11 mouse cellular contexts compared by ENCODE assay signal in the genomic region with DNA sequence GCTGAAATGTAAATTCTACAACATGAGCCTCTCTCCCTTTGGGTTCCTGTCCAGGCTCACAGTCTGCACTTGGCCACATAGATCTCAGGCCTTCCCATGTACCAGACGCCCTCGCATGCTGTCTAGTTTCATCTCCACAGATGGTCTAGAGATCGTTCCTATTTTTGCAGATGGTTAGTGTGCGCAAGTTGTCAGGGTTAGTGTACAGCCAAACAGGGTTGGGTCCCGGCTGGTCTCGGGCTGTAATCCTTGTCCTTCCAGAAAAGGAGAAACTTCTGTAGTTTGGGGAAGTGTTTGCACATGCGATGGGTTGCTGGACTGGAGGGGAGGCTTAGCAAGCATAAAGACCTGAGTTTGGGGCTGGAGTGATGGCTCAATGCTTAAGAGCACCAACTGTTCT. TPM values are rescaled to one million over a fixed set of nuclear protein-coding genes. Genes with fewer than 3 reads are reported as not detected.
A peak's percentile ranks its signal among the peaks of the same experiment; 100 is the strongest.
DNase-seq lines count a peak whose midpoint lies in the region; ATAC-seq and TF ChIP-seq lines count a peak whose summit lies in the region.
"Had no signal": no experiment of that assay in that cellular context is flagged by ENCODE, and none has a peak within 500 bp of the region (broad histone marks: within the 10 kb centered on the region; RNA-seq: fewer than 3 reads in every experiment).

No protein-coding gene starts in this region.

- 95% methylated on average over 7 of the region's 7 CpGs for WGBS in forebrain, embryonic 12.5 days
- WGBS in limb, embryonic 14.5 days: 91% methylated on average over 7 of the region's 7 CpGs
- 91% methylated on average over 7 of the region's 7 CpGs for WGBS in neural tube, embryonic 13.5 days

- no peak for ATAC-seq in forebrain, embryonic 12.5 days (ENCODE audit: low FRiP score)
- ATAC-seq in limb, embryonic 14.5 days (ENCODE audit: low FRiP score, low read depth): no peak
- ATAC-seq in neural tube, embryonic 13.5 days (ENCODE audit: low read depth): no peak

- TF ChIP-seq CTCF in layer of hippocampus, adult 2 months (conservative IDR thresholded peaks at IDR 0.05): no peak

- H3K27ac ChIP-seq in layer of hippocampus, adult 2 months: peak overlapping the region; percentile 99
- H3K27ac ChIP-seq in forebrain, embryonic 12.5 days: peak overlapping the region; percentile 86
- 0 out of 2 replicates have a peak overlapping the region, but pooled peaks have one; percentile 26 for H3K27ac ChIP-seq in limb, embryonic 14.5 days (replicated peaks; ENCODE audit: low read depth, low read length)
- H3K27ac ChIP-seq in neural tube, embryonic 13.5 days (replicated peaks): peak overlapping the region; percentile 88
- H3K27ac ChIP-seq: heart, embryonic 13.5 days had no signal

- H3K4me1 ChIP-seq in forebrain, embryonic 12.5 days: peaks cover 74% of the 10 kb centered on the region
- H3K4me1 ChIP-seq in limb, embryonic 14.5 days (ENCODE audit: control insufficient read depth, insufficient read depth, low read length): peaks cover 27% of the 10 kb centered on the region
- H3K4me1 ChIP-seq in neural tube, embryonic 13.5 days (replicated peaks): peaks cover 89% of the 10 kb centered on the region

- peak overlapping the region; percentile 52 for H3K4me3 ChIP-seq in layer of hippocampus, adult 2 months
- no peak overlapping the region for H3K4me3 ChIP-seq in forebrain, embryonic 12.5 days (replicated peaks)
- H3K4me3 ChIP-seq in limb, embryonic 14.5 days (replicated peaks; ENCODE audit: low read length): no peak overlapping the region
- H3K4me3 ChIP-seq in neural tube, embryonic 13.5 days: no peak overlapping the region
- H3K4me3 ChIP-seq: heart, embryonic 13.5 days had no signal

- TF ChIP-seq POLR2A in limb, embryonic 14.5 days (IDR thresholded peaks at IDR 0.05; ENCODE audit: borderline replicate concordance, extremely low read depth, insufficient read depth, insufficient read length): no peak

- H3K27me3 ChIP-seq in forebrain, embryonic 12.5 days: no peaks in the 10 kb centered on the region
- H3K27me3 ChIP-seq in limb, embryonic 14.5 days (ENCODE audit: control insufficient read depth, insufficient read depth, low read length): no peaks in the 10 kb centered on the region
- no peaks in the 10 kb centered on the region for H3K27me3 ChIP-seq in neural tube, embryonic 13.5 days
- H3K27me3 ChIP-seq: heart, embryonic 13.5 days had no signal

- 0 out of 2 replicates have a peak, but pooled peaks cover 2% of the 10 kb centered on the region for H3K36me3 ChIP-seq in forebrain, embryonic 12.5 days (replicated peaks)
- peaks cover 6% of the 10 kb centered on the region for H3K36me3 ChIP-seq in limb, embryonic 14.5 days (ENCODE audit: control insufficient read depth, insufficient read depth, low read length)
- peaks cover under 1% of the 10 kb centered on the region; the same call in 1 of the 2 replicates for H3K36me3 ChIP-seq in neural tube, embryonic 13.5 days

- no peak overlapping the region for H3K9ac ChIP-seq in forebrain, embryonic 12.5 days
- no peak overlapping the region for H3K9ac ChIP-seq in limb, embryonic 14.5 days (ENCODE audit: low read depth, low read length, severe bottlenecking)
- H3K9ac ChIP-seq in neural tube, embryonic 13.5 days: 0 out of 2 replicates have a peak overlapping the region, but pooled peaks have one; percentile 22
- H3K9ac ChIP-seq: heart, embryonic 13.5 days had no signal

- H3K4me2 ChIP-seq in forebrain, embryonic 12.5 days: peak overlapping the region; percentile 50
- no peak overlapping the region for H3K4me2 ChIP-seq in limb, embryonic 14.5 days (replicated peaks; ENCODE audit: low read depth, low read length, severe bottlenecking)
- H3K4me2 ChIP-seq in neural tube, embryonic 13.5 days: peak overlapping the region; percentile 55

- no peaks in the 10 kb centered on the region for H3K9me3 ChIP-seq in forebrain, embryonic 12.5 days
- no peaks in the 10 kb centered on the region for H3K9me3 ChIP-seq in limb, embryonic 14.5 days (ENCODE audit: control insufficient read depth, low read length)
- no peaks in the 10 kb centered on the region for H3K9me3 ChIP-seq in neural tube, embryonic 13.5 days
- H3K9me3 ChIP-seq: heart, embryonic 13.5 days had no signal

- no peak for DNase-seq in layer of hippocampus, adult 2 months (ENCODE audit: low spot score in 2 of 2)
- no peak for DNase-seq in layer of hippocampus, adult 8-10 months (ENCODE audit: low spot score in 2 of 2)
- DNase-seq in limb, embryonic 14.5 days (ENCODE audit: low spot score): no peak
- no peak for DNase-seq in adrenal gland, postnatal 36 days
- DNase-seq in layer of hippocampus, postnatal 36 days: no peak
- no peak for DNase-seq in cerebellum, adult 11 months
- DNase-seq: cerebellum, adult 2 months; lung, postnatal 4 days had no signal

RNA-seq across cellular contexts. Expression of a gene that starts 9.1 kb away (rescaled TPM):
- total RNA-seq in layer of hippocampus, adult 2 months (2021): 1,000 to 10,000 TPM; 1,331 to 1,399 TPM
- total RNA-seq in layer of hippocampus, adult 8-10 months (2022): 1,000 to 10,000 TPM; 1,389 to 1,663 (median 1,484) TPM
- 86.9 and 90.5 TPM in 2 replicates for polyA plus RNA-seq in forebrain, embryonic 12.5 days (2016; fragmentation: Nextera tagmentation; extraction: Ambion mirVana)
- 648 and 665 TPM in 2 replicates for polyA plus RNA-seq in limb, embryonic 14.5 days (2012; rRNA removed)
- 121 and 125 TPM in 2 replicates for polyA plus RNA-seq in limb, embryonic 14.5 days (2014; fragmentation: Nextera tagmentation; extraction: Ambion mirVana)
- polyA plus RNA-seq in neural tube, embryonic 13.5 days (2015; fragmentation: Nextera tagmentation; extraction: Ambion mirVana): 136 and 140 TPM in 2 replicates
- 1,000 to 10,000 TPM; 1,035 to 1,192 TPM for total RNA-seq in adrenal gland, postnatal 36 days (2021)
- 1,000 to 10,000 TPM; 1,330 to 1,401 TPM for total RNA-seq in layer of hippocampus, postnatal 36 days (2021)

Comparison
In these comparisons a context has a peak if more than half of its experiments do, and no peak if none do; other contexts are left out.
1. H3K27ac ChIP-seq: peak in every context shown above with its lines; median percentile 99 in layer of hippocampus, adult 2 months; 88 in neural tube, embryonic 13.5 days; 86 in forebrain, embryonic 12.5 days; 26 in limb, embryonic 14.5 days.